Mouse (Mus musculus): ENCODE results near the gene Agtr1a. TPM values are rescaled to one million over a fixed set of nuclear protein-coding genes. Genes with fewer than 3 reads are reported as not detected.

Gene Agtr1a
- 0.67 TPM in 1 of 3 replicates, not detected in the others for total RNA-seq (2017)

DNA sequence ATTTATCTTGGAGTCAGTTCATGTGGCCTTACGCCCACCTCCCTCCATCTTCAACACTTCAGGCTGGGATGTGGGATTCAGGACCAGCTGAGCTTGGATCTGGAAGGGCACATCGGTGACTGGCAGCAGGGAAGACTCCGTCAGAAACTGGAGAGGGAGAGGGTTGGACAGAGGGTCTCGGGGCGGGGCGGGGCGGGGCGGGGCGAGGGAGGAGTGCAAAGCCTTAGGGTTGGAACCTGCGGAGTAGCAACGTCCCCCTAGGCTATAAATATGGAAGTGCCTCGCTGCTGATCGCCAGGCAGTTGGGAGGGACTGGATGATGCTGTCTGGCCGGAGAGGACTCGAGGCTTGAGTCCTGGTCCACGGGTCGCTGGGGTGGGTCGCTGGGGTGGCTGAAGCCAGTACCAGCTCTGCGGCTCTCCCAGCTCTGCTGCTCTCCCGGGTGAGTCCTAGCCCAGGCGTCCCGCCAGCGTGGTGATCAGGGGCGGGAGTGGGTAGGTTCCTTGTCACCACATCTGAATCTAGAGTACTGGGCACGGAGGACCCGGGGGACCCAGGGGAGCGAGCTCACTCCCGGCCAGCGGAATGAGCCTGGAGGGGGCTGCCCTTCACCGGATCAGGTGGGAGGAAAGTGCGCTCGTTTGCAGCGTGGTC, at the start of gene Agtr1a:
TSS of gene Agtr1a (plus strand) at position 294 of the 654 bp plus-strand sequence.
- ATAC-seq (replicated peaks; ENCODE audit: insufficient number of reproducible peaks, low FRiP score, low TSS enrichment, poor library complexity, severe bottlenecking) = no peak

DNA sequence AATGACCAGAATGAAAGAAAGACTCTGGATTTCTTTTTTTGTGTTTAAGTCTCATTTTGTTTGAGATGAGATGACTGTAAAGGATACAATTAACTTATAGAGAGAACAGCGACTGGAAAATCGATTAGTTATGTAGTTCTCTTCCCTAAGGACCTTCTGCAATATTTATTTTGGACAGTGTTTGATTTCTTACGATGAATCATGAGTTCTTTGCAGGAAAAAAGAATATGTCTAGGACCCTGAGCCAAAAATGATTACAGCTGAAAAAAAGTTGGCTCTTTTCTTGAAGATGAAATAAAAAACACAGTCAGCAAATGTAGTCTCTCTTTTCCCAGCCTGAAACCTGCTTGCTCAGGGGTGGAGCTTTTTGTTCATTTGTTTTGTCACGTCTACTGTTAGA, 26.0 kb upstream of the Agtr1a start:
- no peak for ATAC-seq (replicated peaks; ENCODE audit: insufficient number of reproducible peaks, low FRiP score, low TSS enrichment, poor library complexity, severe bottlenecking)

DNA sequence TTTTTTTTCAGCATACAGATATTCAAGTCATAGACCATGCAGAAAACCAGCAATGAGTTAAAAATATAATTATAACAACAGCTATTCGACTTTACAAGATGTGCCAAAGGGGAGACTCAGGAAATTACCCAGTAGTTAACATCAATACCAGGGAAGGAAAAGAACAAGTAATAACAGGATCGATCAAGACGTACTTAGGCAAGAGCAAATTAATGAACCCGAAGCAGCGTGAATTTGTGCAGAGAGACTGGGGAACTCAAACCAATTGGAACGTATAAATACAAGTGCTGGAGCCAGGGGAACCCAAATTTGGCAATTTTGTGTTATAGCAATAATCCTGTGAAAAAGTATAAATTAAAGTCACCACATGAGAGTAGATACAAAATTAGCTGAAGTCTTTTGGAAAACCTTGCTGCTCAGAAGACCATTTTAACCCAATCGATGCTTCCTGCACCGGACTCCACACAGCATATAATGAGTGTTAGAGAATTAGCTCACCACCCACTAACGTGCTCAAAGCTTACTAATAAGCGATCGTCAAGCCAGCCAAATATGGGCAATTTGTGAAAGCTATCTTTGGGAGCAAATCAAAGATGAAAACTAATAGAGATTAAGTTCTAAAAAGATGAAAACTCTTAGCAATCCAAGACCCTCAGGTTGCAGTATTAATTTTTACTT, 11.4 kb upstream of the Agtr1a start:
- ATAC-seq (replicated peaks; ENCODE audit: insufficient number of reproducible peaks, low FRiP score, low TSS enrichment, poor library complexity, severe bottlenecking) = no peak

DNA sequence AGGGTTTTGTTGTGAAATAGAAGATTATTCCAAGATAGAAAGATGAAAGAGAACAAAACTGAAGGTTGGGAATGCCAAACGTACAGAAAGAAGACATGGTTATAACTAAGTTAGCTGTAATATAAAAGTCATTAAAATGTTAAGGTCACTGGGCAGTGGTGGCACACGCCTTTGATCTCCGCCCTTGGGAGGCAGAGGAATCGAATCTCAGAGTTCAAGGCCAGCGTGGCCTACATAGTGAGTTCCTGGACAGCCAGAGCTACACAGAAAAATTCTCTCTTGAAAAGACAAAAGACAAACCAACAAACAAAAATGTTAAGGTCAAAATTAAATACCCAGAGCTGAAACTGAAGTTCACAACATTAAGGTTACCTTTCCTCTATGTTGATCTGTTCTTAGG, 5.2 kb upstream of the Agtr1a start:
- no peak for ATAC-seq (replicated peaks; ENCODE audit: insufficient number of reproducible peaks, low FRiP score, low TSS enrichment, poor library complexity, severe bottlenecking)

DNA sequence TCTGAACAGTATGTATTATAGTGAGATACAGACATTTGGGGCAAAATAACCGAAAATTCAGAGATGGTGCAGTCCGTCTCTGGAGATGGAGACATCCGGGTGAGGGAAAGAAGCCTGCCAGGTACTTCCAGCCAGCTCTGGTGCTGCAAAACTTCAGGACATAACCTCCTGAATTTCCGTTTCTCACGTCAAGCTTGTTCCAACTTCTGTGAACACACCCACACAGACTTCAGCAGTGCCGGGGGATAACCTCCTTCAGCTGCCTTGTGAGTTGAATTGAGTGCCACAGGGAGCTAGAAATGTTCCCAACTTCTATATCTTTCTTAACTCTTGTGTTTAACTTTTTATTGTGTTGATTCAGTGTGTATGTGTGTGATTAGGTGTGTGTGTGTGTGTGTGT, 4.4 kb upstream of the Agtr1a start:
- no peak for ATAC-seq (replicated peaks; ENCODE audit: insufficient number of reproducible peaks, low FRiP score, low TSS enrichment, poor library complexity, severe bottlenecking)

DNA sequence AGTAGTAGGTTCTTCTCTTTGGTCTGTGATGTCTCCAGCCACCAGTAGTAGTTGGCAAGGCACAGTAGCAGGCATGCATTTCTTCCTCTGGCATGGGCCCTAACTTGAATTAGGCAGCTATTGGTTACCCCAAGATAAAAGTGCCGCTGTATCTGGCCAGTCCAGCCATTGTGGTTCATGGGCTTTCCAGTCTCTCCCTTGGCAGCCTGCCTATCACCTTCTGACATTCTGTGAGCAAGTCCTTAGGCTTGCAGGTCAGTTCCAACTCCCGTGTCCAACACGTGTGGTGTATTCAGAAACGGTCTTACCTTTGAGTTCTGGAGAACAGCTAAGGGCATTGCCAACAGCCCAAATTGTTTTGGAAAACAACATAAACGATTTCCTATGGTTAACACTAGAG, 3.7 kb upstream of the Agtr1a start:
- no peak for ATAC-seq (replicated peaks; ENCODE audit: insufficient number of reproducible peaks, low FRiP score, low TSS enrichment, poor library complexity, severe bottlenecking)

DNA sequence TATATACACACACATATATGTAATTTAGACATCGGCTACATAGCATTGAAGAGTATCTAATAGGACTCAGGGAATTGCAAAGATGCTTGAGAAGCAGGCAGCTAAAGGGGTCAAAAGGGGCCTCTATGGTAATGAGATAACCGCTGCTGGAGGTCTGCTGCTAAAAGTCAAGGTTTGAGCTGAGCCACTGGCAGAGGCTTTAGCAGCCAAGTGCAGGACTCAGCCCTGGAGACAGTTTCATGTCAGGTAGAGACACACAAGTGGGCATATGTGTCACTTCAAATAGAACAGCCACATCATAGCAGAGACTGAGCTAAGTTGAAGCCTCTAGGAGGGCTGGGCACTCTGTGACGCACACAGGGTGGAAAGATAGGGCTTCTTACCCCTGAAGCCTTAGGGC, 1.6 kb upstream of the Agtr1a start:
- ATAC-seq (replicated peaks; ENCODE audit: insufficient number of reproducible peaks, low FRiP score, low TSS enrichment, poor library complexity, severe bottlenecking) = no peak

DNA sequence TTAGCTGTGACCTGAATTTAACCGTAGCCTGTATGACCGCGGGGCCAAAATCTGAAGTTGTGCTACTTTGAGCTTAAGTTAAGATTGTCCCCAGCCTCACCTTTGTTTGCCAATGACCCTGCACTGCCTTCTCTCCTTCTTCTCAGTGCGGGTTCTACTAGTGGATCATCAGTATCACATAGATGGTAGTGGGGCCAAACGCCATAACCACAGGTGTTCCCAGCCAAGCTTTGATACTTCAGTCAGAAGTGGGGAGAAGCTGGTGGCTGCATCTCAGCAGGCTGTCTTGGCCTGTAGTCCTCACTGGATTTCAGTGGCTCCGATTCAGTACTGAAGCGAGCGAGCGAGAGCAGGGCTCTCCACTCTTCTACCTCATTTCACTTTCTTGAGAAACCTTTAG, 672 bp downstream of the Agtr1a start:
- ATAC-seq (replicated peaks; ENCODE audit: insufficient number of reproducible peaks, low FRiP score, low TSS enrichment, poor library complexity, severe bottlenecking) = no peak

DNA sequence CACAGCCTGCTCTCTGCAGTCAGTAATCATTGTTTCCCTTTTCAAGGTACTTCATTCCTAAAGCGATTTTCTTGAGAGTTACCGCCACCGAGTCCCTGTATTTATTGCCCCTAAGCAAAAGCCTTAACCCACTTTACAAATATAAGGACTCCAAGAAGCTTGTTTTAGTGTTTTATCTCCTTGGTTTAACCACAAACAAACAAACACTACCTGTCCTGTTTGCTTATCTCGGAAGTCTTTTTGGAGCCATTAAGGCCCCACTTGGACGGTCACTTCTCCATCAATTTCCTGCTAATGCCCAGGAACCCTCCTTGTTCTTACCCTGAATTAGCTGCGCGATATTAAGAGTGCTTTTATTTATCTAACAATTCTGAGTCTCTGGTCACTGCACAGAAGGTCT, 1.4 kb downstream of the Agtr1a start:
- ATAC-seq (replicated peaks; ENCODE audit: insufficient number of reproducible peaks, low FRiP score, low TSS enrichment, poor library complexity, severe bottlenecking) = no peak

DNA sequence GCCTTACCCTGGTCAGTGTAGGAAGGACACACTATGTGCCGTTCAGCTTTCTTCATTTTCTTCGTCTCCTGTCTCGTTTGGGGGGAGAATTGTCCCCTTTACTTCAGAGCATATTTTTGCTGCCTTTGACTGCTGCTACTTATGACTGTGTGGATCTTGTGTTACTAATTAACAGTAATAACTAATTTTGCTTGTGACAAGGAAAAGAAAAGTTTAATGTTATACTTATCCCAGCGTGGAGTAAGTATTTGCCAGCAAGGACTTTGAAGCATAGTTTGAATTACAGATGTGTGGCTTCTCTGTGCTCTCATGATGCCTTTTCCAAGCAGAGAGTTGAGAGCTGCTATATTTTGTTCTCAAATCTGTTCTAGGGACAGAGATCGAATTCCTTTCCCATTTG, 2.3 kb downstream of the Agtr1a start:
- ATAC-seq (replicated peaks; ENCODE audit: insufficient number of reproducible peaks, low FRiP score, low TSS enrichment, poor library complexity, severe bottlenecking) = no peak

DNA sequence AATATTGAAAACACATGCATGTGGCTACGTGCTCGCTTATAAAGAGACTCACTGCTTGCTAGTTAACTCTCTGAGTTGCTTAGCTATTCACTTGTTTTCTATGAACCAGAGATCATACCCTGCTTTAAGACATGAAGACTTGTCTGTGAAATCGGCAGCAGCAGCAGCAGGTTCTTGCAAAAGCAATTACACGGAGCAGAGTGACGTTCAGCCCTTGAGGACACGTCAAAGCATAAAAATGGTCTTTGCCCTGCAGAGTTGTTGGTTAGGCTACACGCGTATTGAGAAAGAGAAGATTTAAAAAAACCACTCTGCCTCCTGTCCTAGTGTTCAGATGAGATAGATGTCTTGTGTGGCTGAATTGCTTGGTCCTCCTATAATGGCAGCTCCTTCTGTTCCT, 3.7 kb downstream of the Agtr1a start:
- ATAC-seq (replicated peaks; ENCODE audit: insufficient number of reproducible peaks, low FRiP score, low TSS enrichment, poor library complexity, severe bottlenecking) = no peak

DNA sequence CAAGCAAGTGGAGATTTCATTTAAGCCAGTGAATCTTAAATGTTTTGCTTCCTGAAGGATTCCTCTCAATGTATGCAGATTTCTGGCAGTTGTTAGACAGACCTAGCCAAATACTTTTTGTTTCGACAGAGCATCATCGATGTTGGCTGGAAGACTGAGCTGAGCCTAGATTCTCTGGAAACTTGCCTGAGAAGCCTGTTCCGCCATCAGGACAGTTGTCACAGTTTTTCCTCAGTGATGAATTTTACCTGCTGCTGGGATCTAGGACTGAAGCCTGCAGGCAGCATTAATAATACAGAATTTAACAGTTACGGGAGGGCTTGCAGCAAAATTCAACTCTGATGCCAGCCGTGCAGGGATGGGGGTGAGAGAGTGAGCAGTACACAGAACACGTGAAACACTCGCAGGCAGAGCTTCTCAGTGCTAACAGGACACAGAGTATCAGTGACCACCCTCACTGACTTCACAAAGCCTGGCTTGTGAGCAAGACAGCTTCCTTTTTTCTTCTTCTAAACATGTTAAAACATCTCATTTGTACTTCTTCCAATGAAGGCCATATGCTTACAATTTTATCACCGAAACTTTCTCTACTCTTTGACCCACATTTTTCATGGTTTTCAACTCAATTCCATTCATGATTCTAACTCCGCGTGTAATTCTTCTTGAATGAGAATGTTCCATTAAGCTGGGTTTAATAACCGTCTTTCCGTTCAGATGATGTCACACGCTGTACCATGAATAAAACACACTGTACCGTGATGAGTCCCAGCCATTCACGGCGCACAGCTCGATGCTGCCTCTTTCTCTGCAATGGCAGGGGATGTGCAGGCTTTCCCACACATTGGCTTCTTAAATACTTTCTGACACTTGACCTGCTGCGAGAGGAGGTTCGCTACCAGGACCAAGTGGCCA, 6.0 kb downstream of the Agtr1a start:
- no peak for ATAC-seq (replicated peaks; ENCODE audit: insufficient number of reproducible peaks, low FRiP score, low TSS enrichment, poor library complexity, severe bottlenecking)

DNA sequence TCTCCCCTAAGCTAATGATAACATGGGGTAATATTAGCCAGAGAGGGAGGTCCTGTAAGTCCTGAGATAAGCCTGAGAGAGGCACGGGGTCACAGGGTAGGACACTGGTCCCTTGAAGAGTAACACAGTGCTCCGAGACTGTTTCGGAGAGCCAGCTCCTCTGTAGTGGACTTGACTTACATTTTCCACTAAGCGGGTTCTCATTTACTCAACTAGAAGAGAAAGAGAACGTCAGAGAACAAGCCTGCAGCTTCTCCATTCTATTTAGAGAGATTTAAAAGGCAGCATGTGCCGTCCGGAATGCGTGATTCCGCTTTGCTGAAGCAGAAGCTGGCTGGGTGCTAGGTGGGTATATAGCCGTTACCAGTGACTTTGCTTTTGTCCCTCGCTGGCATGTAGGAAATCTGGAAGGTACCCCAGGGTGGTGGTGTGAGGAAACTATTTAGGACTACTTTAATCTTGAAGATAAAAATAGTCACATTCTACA, 9.2 kb downstream of the Agtr1a start:
- ATAC-seq (replicated peaks; ENCODE audit: insufficient number of reproducible peaks, low FRiP score, low TSS enrichment, poor library complexity, severe bottlenecking) = no peak

DNA sequence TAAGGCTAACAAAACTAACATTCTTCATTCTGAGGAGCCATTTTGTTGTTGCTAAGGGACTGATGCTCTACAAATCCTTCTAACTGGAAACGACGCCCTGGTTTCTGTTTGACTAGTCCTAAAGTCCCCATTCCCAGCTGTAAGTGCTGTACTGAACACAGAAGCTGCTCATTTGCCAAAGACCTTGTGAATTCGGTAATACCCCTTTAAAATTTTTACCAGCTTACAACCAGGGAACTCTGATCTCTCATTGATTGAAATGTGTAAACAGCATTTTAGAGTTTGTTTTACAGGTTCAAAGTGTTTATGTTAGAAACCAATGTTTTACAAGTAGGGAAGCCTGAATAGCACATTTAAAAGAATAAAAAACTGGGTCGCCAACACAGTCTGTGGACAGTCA, 10.6 kb downstream of the Agtr1a start:
- no peak for ATAC-seq (replicated peaks; ENCODE audit: insufficient number of reproducible peaks, low FRiP score, low TSS enrichment, poor library complexity, severe bottlenecking)

DNA sequence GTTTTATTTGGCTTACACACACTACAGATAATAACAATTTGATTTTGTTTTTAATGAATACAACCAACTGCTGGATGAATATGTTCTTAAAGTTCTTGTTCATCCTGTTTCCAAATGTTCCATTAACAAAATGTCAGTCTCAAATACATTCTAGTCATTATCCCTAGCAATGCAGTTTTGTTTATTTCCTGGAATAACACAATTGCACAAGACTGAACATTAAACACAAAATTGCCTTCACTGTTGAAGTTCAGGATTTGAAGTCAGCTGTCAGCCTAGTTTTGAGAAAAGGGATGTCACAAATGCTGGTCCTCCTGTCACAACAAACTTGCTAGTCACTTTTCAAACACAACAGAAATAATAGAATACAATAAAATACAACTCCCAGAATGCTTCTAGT, 12.1 kb downstream of the Agtr1a start:
- ATAC-seq (replicated peaks; ENCODE audit: insufficient number of reproducible peaks, low FRiP score, low TSS enrichment, poor library complexity, severe bottlenecking) = no peak

DNA sequence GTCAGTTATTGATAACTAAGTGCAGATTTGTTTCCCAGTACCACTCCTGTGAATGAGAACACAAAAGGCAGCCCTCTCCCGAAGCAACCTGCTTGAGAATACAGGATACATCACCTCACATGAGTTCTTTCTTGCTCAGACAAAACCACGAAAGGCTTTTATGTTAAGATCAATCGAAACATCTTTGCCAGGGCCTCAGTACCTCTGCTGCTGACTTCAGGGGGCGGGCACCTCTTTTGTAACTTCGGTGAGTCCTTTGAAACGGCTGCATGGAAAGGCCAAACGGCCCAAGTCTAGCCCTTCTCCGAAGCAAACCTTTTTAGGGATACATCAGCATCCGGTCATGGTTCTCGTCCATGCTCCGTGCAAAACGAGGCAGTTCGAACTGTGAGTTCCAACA, 15.7 kb downstream of the Agtr1a start:
- no peak for ATAC-seq (replicated peaks; ENCODE audit: insufficient number of reproducible peaks, low FRiP score, low TSS enrichment, poor library complexity, severe bottlenecking)

DNA sequence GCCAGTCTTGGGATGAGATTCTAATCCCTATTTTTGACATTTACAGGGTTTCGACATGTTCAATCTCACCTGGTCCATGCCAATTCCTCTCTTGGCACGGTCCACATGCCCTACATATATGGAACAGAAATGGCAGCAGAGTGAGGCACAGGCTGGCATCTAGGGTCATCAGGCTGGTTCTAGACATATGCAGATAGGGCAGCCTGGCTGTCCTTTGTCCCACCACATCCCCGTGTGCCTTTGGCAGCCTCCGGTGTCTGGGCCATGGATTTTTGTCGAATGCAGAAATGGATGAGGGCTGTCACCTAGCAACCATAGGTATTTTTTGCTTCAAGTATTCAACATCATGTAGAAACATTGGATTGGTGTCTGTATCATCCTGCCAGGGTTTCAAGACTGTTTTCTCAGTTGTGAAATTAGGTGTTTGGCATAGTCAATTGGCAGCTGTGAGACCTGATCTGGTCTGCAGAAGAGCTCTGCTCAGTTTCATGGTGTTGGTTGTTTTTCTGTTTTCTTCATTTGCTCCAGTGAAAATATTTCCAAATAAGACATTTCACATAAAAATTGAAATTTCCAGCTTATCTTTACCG, 18.8 kb downstream of the Agtr1a start:
- no peak for ATAC-seq (replicated peaks; ENCODE audit: insufficient number of reproducible peaks, low FRiP score, low TSS enrichment, poor library complexity, severe bottlenecking)

DNA sequence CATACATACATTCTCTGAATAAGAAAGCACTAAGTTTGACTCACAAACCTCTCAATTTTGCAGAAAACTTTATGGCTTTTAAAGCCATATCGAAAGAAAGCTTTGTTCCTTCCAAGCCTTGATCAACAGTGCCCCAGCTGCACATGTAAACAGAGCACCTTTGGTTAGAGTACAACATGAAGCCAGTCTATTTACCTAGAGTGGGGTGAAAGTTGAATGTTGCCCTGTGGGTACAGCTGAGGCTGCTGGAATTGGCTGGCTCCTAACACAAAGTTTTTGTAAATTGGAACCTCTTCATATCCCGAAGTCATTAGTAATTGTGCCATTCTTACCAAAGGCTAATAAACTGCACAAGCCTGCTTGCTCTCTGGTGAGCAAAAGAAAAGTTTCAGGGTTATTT, 19.7 kb downstream of the Agtr1a start:
- ATAC-seq (replicated peaks; ENCODE audit: insufficient number of reproducible peaks, low FRiP score, low TSS enrichment, poor library complexity, severe bottlenecking) = no peak

DNA sequence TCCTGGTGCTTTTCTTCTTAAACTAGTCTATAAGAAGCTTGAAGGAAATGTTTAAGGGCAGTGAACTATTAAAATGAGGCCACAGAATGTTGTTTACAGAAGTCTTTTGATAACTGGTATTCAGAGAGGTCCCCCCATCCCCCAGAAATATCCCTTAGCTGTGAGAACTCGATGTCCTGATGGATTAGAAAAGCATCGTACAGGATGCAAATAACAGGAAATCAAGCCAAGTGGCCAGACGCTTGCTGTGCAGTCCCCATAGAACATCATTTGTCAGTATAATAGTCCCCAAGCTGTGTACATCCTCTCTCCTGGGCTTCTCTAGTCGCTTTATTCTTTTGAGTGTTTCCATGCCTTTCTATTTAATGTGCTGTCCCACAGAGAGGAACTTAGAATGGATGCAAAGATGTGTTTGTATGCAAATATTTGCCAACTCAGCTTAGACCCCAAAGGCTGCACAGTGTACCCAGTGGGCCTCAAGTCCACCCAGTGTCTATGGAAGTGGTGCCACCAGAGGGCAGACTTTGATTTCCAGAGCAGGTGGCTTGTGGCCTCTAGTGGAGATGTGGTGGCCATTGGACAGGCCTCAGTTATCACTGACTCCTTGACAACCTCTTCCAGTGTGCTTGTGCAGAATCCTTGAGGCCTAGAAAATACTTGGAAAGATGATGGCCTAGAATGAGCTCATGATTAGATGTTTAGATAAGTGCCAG, 22.4 kb downstream of the Agtr1a start:
- no peak for ATAC-seq (replicated peaks; ENCODE audit: insufficient number of reproducible peaks, low FRiP score, low TSS enrichment, poor library complexity, severe bottlenecking)

Data from monocyte, adult 5-6 weeks (primary cell).